Mouse (Mus musculus) hindbrain, embryonic 10.5 days (tissue): ENCODE data around the gene Gm32802. TPM values are rescaled to one million over a fixed set of nuclear protein-coding genes. Genes with fewer than 3 reads are reported as not detected.
"Not testable (repeated sequence)": the region's sequence is repeated elsewhere in the genome, so short reads cannot be mapped to it uniquely, and the experiment has no call there.

ENCODE experiments used
- DNase-seq: peaks from one replicate; pipeline ENCODE4 v3.0.0-alpha.2; 2017; ENCODE audit warnings: low spot score
- H3K27ac ChIP-seq: fragments of 300-500 bp; sonication (generic); 2 replicates; pipeline ENCODE4 v1.5.1; 2016; ENCODE audit warnings: mild to moderate bottlenecking, moderate library complexity
- H3K27me3 ChIP-seq: fragments of 300-500 bp; sonication (generic); 2 replicates; pipeline ENCODE4 v1.6.1; 2016; ENCODE audit warnings: mild to moderate bottlenecking; ENCODE audit not compliant: poor library complexity, insufficient read depth, severe bottlenecking
- H3K36me3 ChIP-seq: fragments of 300-500 bp; sonication (generic); 2 replicates; pipeline ENCODE4 v1.6.1; 2016; ENCODE audit warnings: mild to moderate bottlenecking, moderate library complexity
- H3K4me1 ChIP-seq: fragments of 300-500 bp; sonication (generic); replicated peaks from 2 replicates; pipeline ENCODE4 v1.6.1; 2016; ENCODE audit warnings: mild to moderate bottlenecking
- H3K4me3 ChIP-seq: fragments of 300-500 bp; sonication (generic); 2 replicates; pipeline ENCODE4 v1.5.1; 2016; ENCODE audit warnings: mild to moderate bottlenecking, moderate library complexity
- H3K9me3 ChIP-seq: fragments of 300-500 bp; sonication (generic); 2 replicates; pipeline ENCODE4 v1.6.1; 2016; ENCODE audit warnings: mild to moderate bottlenecking, moderate library complexity
- WGBS: fragments of 180-500 bp; shearing (Covaris S2); methylation state at CpG from one replicate; pipeline ENCODE4 v1.1.7; 2016; 5-methylcytosine and 5-hydroxymethylcytosine counted together
- polyA plus RNA-seq: library from polyadenylated mRNA; unstranded; fragments of >200 nt; fragmentation: Nextera tagmentation; extraction: Ambion mirVana; gene quantifications from 2 replicates; pipeline ENCODE4 v1.2.1, GENCODE M21; 2016

Gene Gm32802
- 0.06 and 0.12 TPM in 2 replicates for polyA plus RNA-seq

DNA sequence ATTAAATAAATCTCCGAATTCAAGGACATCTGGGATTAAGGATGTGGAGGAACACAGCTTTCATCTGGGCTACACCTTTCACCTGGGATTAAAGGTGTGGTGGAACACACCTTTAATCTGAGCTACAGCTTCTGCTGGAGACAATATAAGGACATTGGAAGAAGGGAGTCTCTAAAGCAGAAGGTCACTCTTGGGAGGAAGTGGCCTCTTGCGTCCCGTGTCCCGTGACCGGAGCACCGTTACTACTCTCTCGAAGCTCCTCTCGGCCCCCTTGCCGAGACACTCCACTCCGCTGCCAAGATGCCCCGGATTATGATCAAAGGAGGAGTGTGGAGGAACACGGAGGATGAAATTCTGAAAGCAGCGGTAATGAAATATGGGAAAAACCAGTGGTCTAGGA is at the start of gene Gm32802:
Gene Gm32802, plus strand, starts transcription at position 301 of the 400 bp plus-strand sequence.
- H3K36me3 ChIP-seq, H3K27ac ChIP-seq, H3K9me3 ChIP-seq, H3K4me3 ChIP-seq, H3K4me1 ChIP-seq, DNase-seq, H3K27me3 ChIP-seq: not testable (repeated sequence)
- WGBS = no CpG with 5 or more reads among the region's 13 CpGs

DNA sequence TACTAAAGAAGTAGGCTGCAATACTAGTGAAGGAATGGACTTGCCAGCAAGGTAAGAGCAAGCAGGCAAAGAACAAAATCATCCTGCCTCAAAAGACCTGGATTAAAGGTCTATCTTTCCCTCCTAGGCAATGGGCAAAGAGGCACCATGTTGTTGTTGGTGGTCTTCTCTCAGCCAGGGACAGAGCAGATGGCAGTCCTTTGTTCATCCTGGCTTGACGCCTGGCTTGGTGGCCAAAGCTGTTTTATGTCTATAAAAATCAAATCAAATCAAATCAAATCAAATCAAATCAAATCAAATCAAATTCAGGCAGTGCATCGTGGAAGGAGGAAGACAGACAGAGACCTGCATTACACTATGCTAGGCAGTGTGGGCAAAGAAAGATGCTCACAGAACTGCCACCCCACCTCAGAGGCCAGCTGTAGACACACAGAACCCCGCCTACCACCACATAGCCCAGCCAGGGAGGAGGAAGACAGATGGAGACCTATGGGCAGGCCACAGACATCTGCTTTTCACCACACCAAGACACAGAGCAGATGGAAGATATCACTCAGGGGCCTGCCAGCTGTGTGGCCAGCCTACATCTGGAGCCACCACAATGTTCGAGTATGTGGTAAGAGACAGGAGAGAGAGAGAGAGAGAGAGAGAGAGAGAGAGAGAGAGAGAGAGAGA is 42.6 kb upstream of the Gm32802 start:
- not testable (repeated sequence) for H3K27ac ChIP-seq, H3K4me1 ChIP-seq, DNase-seq, H3K27me3 ChIP-seq, H3K9me3 ChIP-seq, H3K4me3 ChIP-seq, H3K36me3 ChIP-seq
- 86% methylated on average over 2 of the region's 4 CpGs for WGBS

DNA sequence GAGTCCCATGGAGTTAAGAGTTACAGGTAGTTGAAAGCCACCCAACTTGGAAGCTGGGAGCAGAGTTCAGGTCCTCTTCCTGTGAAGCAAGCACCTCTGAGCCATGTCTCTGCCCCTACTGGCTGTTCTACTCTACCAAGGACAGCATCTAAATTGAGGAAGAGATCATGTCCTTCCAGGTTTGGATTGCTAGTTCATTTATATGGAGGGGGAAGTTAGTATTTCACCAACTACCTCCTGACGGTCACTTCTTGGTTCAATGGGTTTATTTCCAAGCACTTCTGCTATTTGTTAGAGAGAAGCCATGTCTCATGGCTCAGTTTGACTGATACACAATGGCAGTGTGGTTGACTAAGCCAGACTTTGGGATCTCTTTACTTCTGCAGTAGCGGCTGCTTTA is 30.9 kb upstream of the Gm32802 start:
- not testable (repeated sequence) for H3K4me3 ChIP-seq, H3K36me3 ChIP-seq, H3K4me1 ChIP-seq, H3K9me3 ChIP-seq, H3K27ac ChIP-seq, H3K27me3 ChIP-seq, DNase-seq
- WGBS = 93% methylated on average over 1 of the region's 2 CpGs

DNA sequence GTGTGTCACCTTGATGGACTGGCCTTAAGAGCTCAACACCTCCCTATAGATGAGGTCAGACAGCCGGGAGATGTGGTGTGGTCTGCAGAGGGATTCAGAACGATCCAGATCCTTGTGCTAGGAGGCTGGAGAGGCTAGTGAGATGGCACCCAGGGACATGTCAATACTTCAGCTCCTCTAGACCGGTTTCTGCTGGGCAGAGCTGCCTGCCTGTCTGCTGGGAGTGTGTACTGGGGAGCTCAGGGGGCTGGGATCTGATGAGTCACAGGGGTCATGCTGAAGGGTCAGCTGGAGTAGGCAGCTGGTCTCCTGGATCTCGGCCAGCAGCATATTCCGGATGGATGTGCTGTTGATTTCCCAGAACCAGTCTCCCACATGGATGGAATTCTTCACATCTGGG is 25.9 kb upstream of the Gm32802 start:
- H3K27me3 ChIP-seq, DNase-seq, H3K4me1 ChIP-seq, H3K4me3 ChIP-seq, H3K9me3 ChIP-seq, H3K36me3 ChIP-seq, H3K27ac ChIP-seq: not testable (repeated sequence)
- 85% methylated on average over 2 of the region's 5 CpGs for WGBS

DNA sequence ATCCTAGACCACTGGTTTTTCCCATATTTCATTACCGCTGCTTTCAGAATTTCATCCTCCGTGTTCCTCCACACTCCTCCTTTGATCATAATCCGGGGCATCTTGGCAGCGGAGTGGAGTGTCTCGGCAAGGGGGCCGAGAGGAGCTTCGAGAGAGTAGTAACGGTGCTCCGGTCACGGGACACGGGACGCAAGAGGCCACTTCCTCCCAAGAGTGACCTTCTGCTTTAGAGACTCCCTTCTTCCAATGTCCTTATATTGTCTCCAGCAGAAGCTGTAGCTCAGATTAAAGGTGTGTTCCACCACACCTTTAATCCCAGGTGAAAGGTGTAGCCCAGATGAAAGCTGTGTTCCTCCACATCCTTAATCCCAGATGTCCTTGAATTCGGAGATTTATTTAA is 17.8 kb upstream of the Gm32802 start, which contains the start of gene Gm32717:
Gene Gm32717, minus strand, starts transcription at position 101 of the 400 bp plus-strand sequence.
- H3K27me3 ChIP-seq, H3K4me3 ChIP-seq, H3K4me1 ChIP-seq, H3K9me3 ChIP-seq, H3K27ac ChIP-seq, DNase-seq, H3K36me3 ChIP-seq: not testable (repeated sequence)
- no CpG with 5 or more reads among the region's 13 CpGs for WGBS

DNA sequence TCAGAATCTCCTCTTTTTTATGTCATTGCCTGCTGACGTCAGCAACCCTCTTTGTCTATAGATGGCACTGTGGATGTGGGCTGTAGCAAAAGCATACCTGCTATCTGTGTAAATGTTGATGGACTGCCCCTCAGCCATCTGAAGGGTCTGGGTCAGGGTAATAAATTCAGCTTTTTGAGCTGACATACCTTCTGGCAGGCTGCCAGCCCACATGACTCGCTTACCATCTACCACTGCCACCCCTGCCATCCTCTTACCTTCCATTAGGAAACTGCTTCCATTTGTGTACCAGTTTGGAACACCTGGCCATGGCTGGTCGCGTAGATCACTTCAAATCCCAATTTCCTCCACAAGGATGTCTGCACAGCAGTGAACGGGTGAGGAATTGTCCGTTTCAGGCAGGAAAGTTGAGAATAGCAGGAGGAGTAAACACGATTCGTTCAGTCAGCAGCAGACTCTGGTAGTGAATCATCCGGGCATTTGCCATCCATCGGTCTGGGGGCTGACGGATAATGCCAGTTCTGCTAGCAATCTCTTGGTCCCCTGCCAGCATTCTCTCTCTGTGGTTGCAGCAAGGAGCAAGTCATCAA is 9.4 kb upstream of the Gm32802 start:
- not testable (repeated sequence) for H3K27ac ChIP-seq, H3K4me3 ChIP-seq, DNase-seq, H3K4me1 ChIP-seq, H3K9me3 ChIP-seq, H3K27me3 ChIP-seq, H3K36me3 ChIP-seq
- 86% methylated on average over 11 of the region's 11 CpGs for WGBS

DNA sequence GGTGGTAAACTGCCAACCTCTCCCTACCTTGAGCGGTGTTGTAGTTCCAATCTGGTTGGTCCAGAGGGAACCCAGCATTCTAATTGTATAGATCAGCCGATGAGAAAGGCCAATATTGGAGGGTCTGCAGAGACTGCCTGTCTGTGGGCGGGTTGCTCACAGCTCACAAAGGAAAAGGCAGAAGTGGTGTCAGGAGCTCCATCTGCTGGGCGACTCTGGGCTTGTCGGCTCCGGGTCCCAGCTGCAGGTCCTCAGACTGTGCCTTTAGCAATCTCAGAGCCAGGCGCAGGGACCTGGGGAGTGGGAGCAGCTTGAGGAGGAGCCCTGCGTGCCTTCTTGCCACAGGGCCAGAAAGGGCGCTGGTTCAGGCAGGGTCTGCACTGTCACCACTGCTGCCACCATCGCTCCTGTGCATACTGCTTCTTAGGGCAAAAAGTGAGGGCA is 7.6 kb upstream of the Gm32802 start:
- no peaks in the 10 kb centered on the region for H3K9me3 ChIP-seq
- H3K27me3 ChIP-seq = no peaks in the 10 kb centered on the region
- no peak overlapping the region for H3K4me3 ChIP-seq
- peak; percentile 75 for DNase-seq
- H3K27ac ChIP-seq = peak overlapping the region; percentile 56; the same call in 1 of the 2 replicates
- 0 out of 2 replicates have a peak, but pooled peaks cover 3% of the 10 kb centered on the region for H3K4me1 ChIP-seq
- 49% methylated on average over 10 of the region's 10 CpGs for WGBS
- no peaks in the 10 kb centered on the region for H3K36me3 ChIP-seq

DNA sequence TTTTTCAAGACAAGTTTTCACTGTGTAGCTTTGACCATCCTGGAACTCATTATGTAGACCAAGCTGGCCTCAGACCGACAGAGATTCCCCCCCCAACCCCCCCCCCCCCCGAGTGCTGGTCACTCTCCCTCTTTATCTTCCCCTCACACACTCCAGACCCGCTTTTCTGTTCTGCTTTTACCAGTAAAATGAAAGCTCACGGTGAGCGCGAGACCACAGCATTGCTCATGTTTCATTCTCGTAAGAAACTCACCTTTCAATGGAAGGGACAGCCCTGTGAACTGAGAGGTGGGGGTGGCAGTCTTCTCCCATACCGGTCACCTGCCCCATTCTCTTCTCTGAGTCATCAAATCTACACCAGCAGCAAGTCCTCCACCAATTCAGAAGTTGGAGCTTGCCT is 10.3 kb downstream of the Gm32802 start:
- H3K36me3 ChIP-seq, H3K27ac ChIP-seq, DNase-seq, H3K4me1 ChIP-seq, H3K9me3 ChIP-seq, H3K4me3 ChIP-seq, H3K27me3 ChIP-seq: not testable (repeated sequence)
- 70% methylated on average over 2 of the region's 8 CpGs for WGBS

DNA sequence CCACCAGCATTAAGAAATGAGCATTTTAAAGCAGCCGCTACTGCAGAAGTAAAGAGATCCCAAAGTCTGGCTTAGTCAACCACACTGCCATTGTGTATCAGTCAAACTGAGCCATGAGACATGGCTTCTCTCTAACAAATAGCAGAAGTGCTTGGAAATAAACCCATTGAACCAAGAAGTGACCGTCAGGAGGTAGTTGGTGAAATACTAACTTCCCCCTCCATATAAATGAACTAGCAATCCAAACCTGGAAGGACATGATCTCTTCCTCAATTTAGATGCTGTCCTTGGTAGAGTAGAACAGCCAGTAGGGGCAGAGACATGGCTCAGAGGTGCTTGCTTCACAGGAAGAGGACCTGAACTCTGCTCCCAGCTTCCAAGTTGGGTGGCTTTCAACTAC is 12.9 kb downstream of the Gm32802 start:
- 90% methylated on average over 1 of the region's 2 CpGs for WGBS
- H3K27me3 ChIP-seq, H3K9me3 ChIP-seq: not testable (repeated sequence)

DNA sequence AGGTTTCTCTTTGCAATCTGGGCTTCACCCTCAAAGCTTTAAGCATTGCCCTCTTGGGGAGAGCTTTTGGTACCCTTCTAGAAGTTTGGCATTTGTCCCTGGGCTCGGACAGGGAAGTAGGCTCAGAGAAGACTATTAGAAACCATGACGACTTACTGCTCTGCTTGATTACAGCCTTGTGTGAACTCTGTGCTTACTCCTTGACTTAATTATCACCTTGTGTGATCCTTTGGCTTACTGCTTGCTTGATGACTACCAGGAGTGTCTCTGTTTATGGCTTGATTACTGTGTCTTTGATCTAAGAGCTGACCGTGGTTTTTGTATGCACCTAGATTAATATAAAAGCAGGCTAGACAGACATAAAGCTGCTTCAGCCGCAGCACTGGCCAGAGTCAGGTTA is 19.6 kb downstream of the Gm32802 start:
- H3K27ac ChIP-seq, H3K9me3 ChIP-seq, H3K36me3 ChIP-seq, H3K4me3 ChIP-seq, H3K27me3 ChIP-seq, H3K4me1 ChIP-seq, DNase-seq: not testable (repeated sequence)
- no CpG with 5 or more reads among the region's 4 CpGs for WGBS

More for the DNA sequence above, 12.9 kb downstream of the Gm32802 start:
- H3K36me3 ChIP-seq, H3K27ac ChIP-seq, DNase-seq, H3K4me3 ChIP-seq, H3K4me1 ChIP-seq: not testable (repeated sequence)

DNA sequence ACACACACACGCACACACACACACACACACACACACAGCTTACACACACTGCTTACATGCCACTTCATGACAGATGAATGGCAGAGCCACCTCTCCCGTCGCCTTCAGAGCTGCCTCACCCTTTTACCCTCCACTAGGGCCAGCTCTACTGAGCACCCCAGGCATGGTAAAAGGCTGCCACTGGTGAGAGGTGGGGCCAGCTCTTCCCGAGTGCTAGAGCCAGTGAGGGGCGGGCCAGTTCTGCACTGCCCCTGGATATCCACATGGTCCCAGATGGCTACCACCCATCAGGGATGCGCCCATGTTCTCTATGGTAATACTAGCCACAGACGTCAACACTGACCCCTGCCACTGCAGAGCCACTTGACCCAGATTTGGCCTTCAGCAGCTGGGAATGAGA is 24.1 kb downstream of the Gm32802 start:
- not testable (repeated sequence) for H3K27me3 ChIP-seq, H3K27ac ChIP-seq, H3K9me3 ChIP-seq, DNase-seq, H3K36me3 ChIP-seq, H3K4me3 ChIP-seq, H3K4me1 ChIP-seq
- 87% methylated on average over 7 of the region's 7 CpGs for WGBS

DNA sequence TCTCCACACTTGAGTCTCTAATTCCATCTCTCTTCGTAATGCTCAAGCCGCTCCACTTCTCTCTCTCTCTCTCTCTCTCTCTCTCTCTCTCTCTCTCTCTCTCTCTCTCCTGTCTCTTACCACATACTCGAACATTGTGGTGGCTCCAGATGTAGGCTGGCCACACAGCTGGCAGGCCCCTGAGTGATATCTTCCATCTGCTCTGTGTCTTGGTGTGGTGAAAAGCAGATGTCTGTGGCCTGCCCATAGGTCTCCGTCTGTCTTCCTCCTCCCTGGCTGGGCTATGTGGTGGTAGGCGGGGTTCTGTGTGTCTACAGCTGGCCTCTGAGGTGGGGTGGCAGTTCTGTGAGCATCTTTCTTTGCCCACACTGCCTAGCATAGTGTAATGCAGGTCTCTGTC is 24.5 kb downstream of the Gm32802 start:
- H3K4me3 ChIP-seq, H3K9me3 ChIP-seq, H3K27ac ChIP-seq, DNase-seq, H3K36me3 ChIP-seq, H3K4me1 ChIP-seq, H3K27me3 ChIP-seq: not testable (repeated sequence)
- WGBS = 88% methylated on average over 3 of the region's 5 CpGs

DNA sequence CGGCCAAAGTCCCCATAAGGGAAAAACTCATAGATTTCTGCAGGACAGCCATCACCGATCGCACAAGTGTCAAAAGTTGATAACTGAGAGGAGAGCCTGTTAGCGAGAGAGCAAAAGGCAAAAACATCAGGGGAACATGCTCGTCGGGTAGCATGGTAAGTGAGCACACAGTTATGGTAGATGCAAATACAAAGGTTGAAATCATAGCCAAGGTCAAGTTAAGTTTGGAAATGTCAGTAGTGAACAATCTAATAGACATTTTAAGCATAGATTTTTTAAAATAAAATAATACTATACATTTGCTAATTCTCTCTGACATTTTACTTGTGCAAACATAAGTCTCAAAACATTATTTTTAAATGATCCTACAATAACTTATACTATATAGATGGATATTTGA is 36.5 kb downstream of the Gm32802 start, which contains the start of gene Iltifb:
Gene Iltifb, minus strand, starts transcription at position 101 of the 400 bp plus-strand sequence.
- no peaks in the 10 kb centered on the region for H3K36me3 ChIP-seq
- H3K4me1 ChIP-seq = no peaks in the 10 kb centered on the region
- 96% methylated on average over 6 of the region's 6 CpGs for WGBS
- H3K27me3 ChIP-seq = no peaks in the 10 kb centered on the region
- no peak for DNase-seq
- H3K27ac ChIP-seq = no peak within 1 kb of the TSS
- H3K4me3 ChIP-seq = no peak within 1 kb of the TSS
- no peaks in the 10 kb centered on the region for H3K9me3 ChIP-seq
